Mouse (Mus musculus) heart, postnatal 0 days (tissue): ENCODE results near the gene Sema7a.

ENCODE experiments used
- CTCF ChIP-seq: IDR thresholded peaks from 2 replicates; pipeline ENCODE4 v1.5.1; 2016; ENCODE audit warnings: antibody characterized with exemption, control low read depth, low read depth
- EP300 ChIP-seq: IDR thresholded peaks from 2 replicates; pipeline ENCODE4 v1.6.1; 2016; ENCODE audit warnings: antibody characterized with exemption, low read depth

- TF ChIP-seq CTCF (no peak), EP300 (no peak)
Observed at GRCm38 (mm10) chr9:57968783-57969542, 29.1 kb downstream of the Sema7a start.
